Mouse (Mus musculus) bone marrow, adult 2 months (tissue): ENCODE results near the gene Ehd2. TPM values are rescaled to one million over a fixed set of nuclear protein-coding genes. Genes with fewer than 3 reads are reported as not detected.

Source experiments
- H3K27ac ChIP-seq: fragments of 200-500 bp; 2 replicates; pipeline ENCODE4 v1.5.1; 2012; ENCODE audit warnings: low read depth, mild to moderate bottlenecking, control low read depth, inconsistent platforms, low read length; ENCODE audit not compliant: control insufficient read depth, poor library complexity, insufficient read depth
- H3K4me1 ChIP-seq: fragments of 200-500 bp; 2 replicates; pipeline ENCODE4 v1.6.1; 2011; ENCODE audit warnings: low read length; ENCODE audit not compliant: control insufficient read depth, insufficient read depth
- H3K4me3 ChIP-seq: fragments of 200-500 bp; replicated peaks from 2 replicates; pipeline ENCODE3; 2011; ENCODE audit warnings: mild to moderate bottlenecking, low read depth, low read length, control low read depth; ENCODE audit not compliant: control insufficient read depth
- CTCF ChIP-seq: fragments of 200-500 bp; IDR thresholded peaks from 2 replicates; pipeline ENCODE4 v1.5.1; 2011; ENCODE audit warnings: low read length, control low read depth; ENCODE audit not compliant: control insufficient read depth, insufficient read depth
- POLR2A ChIP-seq: fragments of 200-500 bp; IDR thresholded peaks from 2 replicates; pipeline ENCODE4 v1.6.1; 2011; ENCODE audit warnings: low read depth, mild to moderate bottlenecking, control low read depth, low read length, borderline replicate concordance; ENCODE audit not compliant: control insufficient read depth
- WGBS: fragments of 180-500 bp; shearing (Covaris S2); methylation state at CpG from one replicate; pipeline ENCODE4 v1.1.7; 2018; 5-methylcytosine and 5-hydroxymethylcytosine counted together
- polyA plus RNA-seq: library from polyadenylated mRNA; stranded (reverse); fragments of >200 nt; gene quantifications from 2 replicates; pipeline ENCODE4 v1.2.4, GENCODE M21; 2011; ENCODE audit warnings: low replicate concordance; ENCODE audit not compliant: missing spikeins, insufficient read depth, insufficient read length

Ehd2 gene
- polyA plus RNA-seq, 1 experiment = 7.8 TPM

GRCm38 (mm10) chr7:15905861-15906260 lies 61.5 kb downstream of the Ehd2 start:
- TF ChIP-seq POLR2A (no peak), CTCF (no peak)
- Histone ChIP-seq H3K27ac (no peak overlapping the region), H3K4me1 (no peaks in the 10 kb centered on the region), H3K4me3 (no peak overlapping the region)
- 77% methylated on average over 7 of the region's 7 CpGs for WGBS

- 60% methylated on average over 9 of the region's 9 CpGs for WGBS
- Histone ChIP-seq H3K27ac (no peak overlapping the region), H3K4me3 (no peak overlapping the region), H3K4me1 (no peaks in the 10 kb centered on the region)
- TF ChIP-seq CTCF = no peak
- TF ChIP-seq POLR2A = no peak
Measured at GRCm38 (mm10) chr7:15901366-15902048, 65.9 kb downstream of the Ehd2 start.

Other genes with a start within 250 kb of the Ehd2 start
- not detected in 2 replicates for gene Obox5, start 217.4 kb downstream of the Ehd2 start, polyA plus RNA-seq
- not detected in 2 replicates for gene Obox6, start 127.9 kb downstream of the Ehd2 start, polyA plus RNA-seq
- not detected in 2 replicates for gene Crx, start 87.6 kb downstream of the Ehd2 start, polyA plus RNA-seq
- 1.4 TPM in 1 of 2 replicates, not detected in the other for gene Crxos, start 85.0 kb downstream of the Ehd2 start, polyA plus RNA-seq
- gene Selenow, start 45.2 kb downstream of the Ehd2 start, polyA plus RNA-seq = 159 and 175 TPM in 2 replicates
- 96.9 and 171 TPM in 2 replicates for gene Nop53, start 21.5 kb downstream of the Ehd2 start, polyA plus RNA-seq
- gene Bicra, start 80.4 kb upstream of the Ehd2 start, polyA plus RNA-seq = 16.7 and 27.9 TPM in 2 replicates
- gene Zfp541, start 94.2 kb upstream of the Ehd2 start, polyA plus RNA-seq = not detected in 2 replicates
- gene Napa, start 130.9 kb upstream of the Ehd2 start, polyA plus RNA-seq = 90.4 and 126 TPM in 2 replicates
- gene Kptn, start 152.3 kb upstream of the Ehd2 start, polyA plus RNA-seq = 7.5 and 10.5 TPM in 2 replicates
- not detected in 2 replicates for gene Slc8a2, start 162.3 kb upstream of the Ehd2 start, polyA plus RNA-seq
- gene Meis3, start 207.5 kb upstream of the Ehd2 start, polyA plus RNA-seq = 5.4 and 7.8 TPM in 2 replicates